Mouse (Mus musculus) brain, embryonic 14.5 days (tissue): ENCODE data around the gene D130052B06Rik.

Experiments
- CTCF ChIP-seq: fragments of 200-500 bp; IDR thresholded peaks from 2 replicates; pipeline ENCODE4 v1.5.1; 2012; ENCODE audit warnings: inconsistent platforms, mild to moderate bottlenecking, moderate library complexity, borderline replicate concordance; ENCODE audit not compliant: insufficient read depth, insufficient read length; ENCODE audit errors: extremely low read depth
- POLR2A ChIP-seq: fragments of 200-500 bp; IDR thresholded peaks from 2 replicates; pipeline ENCODE4 v1.6.1; 2012; ENCODE audit warnings: mild to moderate bottlenecking, inconsistent platforms, borderline replicate concordance; ENCODE audit not compliant: poor library complexity, insufficient read depth, insufficient read length, severe bottlenecking; ENCODE audit errors: extremely low read depth

DNA sequence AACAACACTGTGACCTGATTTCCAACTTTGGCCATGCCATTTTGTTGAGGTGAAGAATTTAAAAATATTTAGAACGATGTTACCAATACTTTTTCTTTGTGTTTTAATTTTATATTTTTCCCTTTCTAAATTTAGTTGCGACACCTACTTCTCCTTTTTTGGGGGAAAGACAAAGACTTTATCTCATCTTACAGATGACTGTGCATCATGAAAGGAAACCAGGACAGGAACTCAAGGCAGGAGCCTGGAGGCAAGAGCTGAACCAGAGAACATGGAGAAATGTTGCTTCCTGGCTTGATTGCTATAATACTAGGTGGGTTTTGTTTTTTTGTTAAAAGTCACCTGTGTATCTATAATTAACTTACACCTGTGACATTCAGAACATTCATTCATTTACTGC is 38.0 kb downstream of the D130052B06Rik start:
- TF ChIP-seq POLR2A (no peak), CTCF (no peak)
